Mouse (Mus musculus): ENCODE data around the gene Strip1.

Gene Strip1

DNA sequence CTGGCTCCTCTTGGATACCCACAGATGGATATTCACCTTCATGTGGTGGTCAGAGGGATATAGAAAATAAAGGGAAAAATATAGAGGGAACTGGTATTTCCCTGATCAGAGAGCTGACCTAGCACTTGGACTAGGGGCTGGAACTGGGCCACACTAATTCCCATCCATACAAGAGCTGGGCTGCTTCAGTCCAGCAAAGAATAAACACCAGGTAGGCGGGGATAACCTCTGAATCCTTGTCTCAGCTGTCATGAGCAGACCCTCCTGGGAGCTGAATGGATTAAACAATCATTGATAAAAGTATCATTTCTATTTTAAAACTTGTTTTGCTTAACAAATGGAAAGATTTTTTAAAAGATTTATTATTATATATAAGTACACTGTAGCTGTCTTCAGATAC lies 39.9 kb downstream of the Strip1 start:
- DNase-seq (ENCODE audit: low read depth), result no peak

DNA sequence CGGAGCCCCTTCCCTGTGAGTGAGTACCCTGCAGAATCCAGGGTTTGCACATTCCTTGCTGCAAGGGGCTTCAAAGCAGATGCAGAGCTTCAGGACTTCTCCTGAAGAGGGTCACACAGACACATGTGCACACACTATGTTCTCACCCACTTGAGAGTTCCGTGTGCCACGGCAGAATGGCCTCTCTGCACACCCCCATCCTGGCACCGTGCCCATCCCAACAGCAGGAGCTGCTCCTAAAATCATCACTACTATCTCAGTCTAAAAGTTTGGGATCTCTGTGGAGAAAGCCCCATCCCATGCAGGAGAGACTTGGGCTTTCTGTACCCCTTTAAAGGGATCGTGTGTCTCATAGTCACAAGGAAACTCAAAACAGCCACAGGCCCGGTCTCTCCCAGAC lies 45.0 kb downstream of the Strip1 start:
- no peak for DNase-seq (ENCODE audit: low read depth)

DNA sequence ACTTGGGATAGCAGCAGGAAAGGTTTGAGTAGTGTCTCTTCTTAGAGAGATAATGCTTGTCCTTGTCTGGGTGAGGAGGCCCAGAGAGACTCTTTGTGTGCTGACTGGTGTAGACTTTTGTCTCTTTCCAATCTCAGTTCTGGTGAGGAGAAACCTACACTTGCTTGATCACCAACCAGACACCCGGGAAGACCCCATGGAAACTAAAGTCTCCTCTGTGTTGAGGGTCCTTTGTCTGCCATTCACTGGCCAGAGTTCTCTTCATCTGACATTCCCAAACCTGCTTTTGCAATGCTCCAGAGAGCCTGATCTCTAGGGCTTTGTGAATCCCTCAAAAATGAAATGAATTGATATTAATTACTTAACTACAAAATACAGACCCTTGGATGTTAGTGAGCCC lies 47.6 kb downstream of the Strip1 start:
- DNase-seq (ENCODE audit: low read depth), result no peak

DNA sequence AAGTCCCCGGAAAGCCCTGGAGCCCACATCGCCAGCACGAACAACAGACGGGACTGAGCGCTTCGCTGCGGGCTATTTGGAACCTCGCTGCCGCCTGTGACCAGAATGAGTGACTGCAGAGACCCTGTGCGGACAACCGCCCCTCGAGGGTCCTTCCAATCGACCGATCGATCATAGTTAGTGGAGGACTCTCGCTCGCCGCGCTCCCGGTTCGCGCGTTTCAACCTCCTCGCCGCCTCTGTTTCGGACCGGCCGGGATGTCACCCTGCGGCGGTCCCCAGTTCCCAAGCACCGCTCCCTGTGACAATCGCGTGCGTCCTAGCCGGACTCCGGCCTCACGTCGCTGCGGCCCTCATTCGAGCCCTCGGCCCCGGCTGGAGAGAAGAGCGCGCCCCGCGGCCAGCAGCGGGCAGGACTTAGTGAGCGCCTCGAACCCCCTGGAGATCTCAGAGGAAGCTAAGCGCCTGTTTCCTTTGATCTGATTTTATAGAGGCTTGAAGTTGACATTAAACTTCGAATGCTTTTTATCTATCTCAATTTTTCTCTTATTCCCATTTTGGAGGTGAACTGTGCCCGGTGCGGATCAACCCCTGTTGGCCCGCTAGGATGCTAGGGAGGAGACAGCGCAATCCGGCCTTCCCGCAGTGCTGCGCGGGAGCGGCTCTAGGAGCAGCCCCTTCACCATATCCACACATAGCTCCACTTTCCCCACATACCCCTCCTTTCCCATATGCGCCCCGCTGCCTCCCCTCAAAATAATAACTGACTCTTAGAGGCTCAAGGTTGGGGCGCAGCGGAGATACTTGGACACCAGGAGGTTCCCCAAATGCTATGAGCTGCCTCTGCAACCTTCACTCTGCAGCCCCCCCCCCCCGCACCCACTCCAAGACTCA lies 48.4 kb downstream of the Strip1 start:
- DNase-seq (ENCODE audit: low read depth), result no peak

DNA sequence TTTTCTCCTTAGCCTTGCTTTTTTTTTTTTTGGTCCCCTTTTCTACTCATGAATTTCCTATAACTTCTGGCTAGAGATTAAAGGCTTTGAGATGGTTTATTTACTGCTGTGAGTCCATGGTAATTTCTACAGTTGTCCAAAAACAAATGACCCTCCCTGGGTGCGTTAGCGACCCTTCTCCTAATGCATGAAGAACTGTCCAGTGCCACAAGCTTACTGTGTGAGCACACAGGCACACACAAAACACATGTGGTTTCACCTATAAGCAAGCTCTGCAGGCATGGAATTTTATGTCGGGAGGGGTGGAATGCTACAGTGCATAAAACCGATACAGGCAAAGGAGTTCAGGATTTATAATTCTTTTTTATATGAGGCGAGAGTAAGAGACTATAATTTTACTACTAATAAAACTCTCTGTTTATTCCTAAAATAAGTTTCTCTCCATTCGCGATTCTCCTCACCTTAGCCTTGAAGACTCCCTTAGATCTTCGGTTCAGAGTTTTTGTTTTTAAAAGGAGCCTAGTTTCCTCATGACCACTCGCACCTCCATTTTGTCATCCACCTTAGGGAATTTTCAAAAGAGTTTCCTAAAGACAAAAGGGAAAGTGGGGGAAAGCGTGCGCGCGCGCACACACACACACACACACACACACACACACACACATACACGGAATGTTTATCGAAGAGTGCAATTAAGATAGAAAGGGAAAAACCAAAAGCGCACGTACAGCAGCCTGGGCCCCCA lies 49.2 kb downstream of the Strip1 start:
- DNase-seq (ENCODE audit: low read depth), result no peak

DNA sequence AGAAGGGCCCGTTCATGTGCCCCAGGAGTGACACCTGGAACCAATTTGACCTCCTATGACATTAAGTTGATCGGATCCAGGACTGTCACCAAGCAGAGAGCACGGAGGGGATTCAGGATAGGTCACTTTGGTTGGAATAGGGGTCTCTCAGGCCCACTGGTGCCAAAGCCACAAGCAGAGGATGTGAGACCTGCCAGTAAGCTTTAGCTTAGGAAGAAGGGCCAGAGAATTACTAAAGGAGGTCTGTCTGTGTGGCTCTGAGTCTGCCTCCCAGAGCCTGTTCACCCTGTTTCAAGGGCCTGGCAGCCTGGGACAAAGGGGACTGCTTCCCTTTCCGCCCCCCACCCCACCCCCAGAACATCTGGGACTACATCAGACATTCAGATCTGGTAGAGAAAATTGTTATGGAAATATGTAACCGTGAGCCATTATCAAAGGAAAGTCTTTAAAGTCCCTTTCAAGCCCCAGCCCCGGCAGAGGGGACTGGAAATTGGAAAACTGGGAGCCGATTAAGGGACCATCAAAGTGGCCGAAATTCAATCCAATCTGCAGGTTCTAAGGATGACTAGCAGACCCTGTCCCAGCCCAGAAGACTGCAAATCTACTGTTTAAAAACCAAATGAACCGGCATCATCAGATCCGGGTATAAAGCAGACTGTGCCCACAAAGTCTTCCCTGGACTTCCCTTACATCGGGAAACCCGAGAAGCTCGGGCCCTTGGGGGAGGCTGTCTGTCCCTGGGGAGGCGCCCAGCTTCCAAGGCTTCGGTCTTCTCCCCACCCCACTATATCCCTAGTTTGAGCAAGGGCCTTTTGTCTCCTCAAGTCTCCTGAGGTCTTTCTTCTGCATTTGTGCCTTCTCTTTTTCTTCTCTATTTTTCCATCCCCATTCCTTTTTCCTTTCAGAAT lies 50.1 kb downstream of the Strip1 start:
- no peak for DNase-seq (ENCODE audit: low read depth)

DNA sequence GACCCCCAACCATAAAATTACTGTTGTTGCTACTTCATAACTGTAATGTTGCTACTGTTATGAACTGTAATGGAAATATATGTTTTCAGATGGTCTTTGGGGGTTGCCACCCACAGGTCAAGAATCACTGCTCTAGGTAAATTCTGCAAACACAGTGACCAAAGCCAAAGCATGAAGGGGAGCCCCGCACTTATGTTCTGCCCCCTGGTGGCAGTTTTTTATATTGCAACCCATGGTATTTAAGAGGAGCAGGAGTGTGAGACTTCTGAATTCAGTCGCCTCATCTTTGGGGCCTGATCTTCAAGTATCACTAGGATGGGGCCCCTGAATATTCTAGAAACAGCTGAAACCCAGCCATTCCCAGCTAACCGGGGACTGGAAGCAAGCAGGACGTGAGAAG lies 52.0 kb downstream of the Strip1 start:
- DNase-seq (ENCODE audit: low read depth), result peak; percentile 84

DNA sequence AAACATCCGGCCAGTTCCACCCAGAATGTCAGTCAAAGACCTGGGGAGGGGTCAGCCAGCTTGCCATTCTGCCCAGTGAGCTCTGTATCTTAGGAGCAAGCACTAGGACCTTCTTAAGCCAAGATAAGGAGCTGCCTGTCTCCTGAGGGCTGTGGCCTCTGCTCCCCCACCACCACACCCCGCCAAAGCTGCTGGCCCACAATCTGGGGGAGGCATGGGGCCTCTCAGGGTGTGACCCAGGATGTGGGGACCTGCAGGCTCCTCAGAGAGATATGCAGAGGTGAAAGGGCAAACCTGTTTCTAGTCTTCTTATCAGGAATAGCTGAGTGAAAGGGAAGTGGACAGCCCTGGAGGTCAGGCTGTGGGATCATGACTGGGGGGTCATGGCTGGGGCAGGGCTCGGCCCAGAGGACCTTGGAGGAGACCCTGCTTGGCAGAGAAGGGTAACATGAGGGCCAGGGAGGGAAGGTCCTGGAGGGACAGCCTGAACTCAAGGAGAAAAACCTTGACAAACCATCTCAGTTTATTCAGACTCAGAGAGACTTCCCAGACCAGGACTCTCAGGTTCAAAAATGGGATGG lies 53.6 kb downstream of the Strip1 start:
- DNase-seq (ENCODE audit: low read depth), result peak; percentile 36

DNA sequence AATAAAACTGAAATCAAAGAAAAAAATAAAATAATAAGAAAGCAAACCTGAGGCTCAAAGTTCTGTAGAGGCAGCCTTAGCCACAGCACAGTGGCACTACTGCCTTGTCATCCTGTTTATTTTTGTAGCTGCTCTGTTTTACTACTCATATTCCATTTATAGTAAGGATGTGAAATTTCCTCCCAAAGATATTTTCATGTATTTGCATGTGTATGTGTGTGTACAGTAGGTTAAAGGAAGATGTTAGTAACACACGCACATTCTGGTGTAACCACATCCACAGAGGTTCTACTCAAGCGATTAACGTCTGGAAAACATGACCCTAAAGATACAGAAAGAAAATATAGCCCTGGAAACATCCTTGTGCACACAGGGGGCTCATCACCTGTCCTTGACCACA lies 54.7 kb downstream of the Strip1 start:
- DNase-seq (ENCODE audit: low read depth), result no peak

DNA sequence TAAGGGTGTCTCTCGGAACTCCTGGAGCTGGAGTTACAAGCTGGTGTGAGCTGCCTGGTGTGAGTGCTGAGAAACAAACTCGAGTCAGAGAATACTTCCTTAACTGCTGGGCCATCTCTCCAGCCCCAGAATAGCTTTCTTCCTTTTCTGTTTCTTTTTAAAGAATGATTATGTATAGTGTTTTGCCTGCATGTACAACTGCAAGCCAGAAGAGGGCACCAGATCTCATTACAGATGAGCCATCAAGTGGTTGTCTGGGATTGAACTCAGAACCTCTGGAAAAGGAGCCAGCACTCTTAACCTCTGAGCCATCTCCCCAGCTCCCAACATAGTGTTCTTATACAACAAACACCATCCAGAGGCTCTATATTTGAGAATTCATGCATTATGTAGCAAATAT lies 60.3 kb downstream of the Strip1 start:
- peak; percentile 41 for DNase-seq (ENCODE audit: low read depth)

DNA sequence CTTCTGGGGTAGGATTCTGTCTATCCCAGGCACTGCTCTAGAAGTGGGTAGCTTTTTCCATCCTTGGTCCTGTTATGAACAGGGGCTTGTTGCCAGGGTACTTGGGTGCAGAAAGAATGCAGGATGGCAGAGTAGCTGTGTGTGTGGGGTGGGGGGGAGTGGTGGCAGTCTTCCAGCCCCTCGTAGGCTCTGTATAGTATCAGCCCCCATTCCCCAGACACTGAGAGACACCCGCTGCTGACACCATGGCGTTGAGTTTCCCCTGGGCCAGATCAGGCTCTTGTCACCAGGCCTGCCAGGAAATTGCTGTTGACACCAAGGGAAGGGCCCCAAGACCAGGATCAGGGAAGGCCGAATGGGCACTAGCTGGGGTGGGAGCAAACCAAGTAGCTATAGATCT lies 62.8 kb downstream of the Strip1 start:
- DNase-seq (ENCODE audit: low read depth), result no peak

DNA sequence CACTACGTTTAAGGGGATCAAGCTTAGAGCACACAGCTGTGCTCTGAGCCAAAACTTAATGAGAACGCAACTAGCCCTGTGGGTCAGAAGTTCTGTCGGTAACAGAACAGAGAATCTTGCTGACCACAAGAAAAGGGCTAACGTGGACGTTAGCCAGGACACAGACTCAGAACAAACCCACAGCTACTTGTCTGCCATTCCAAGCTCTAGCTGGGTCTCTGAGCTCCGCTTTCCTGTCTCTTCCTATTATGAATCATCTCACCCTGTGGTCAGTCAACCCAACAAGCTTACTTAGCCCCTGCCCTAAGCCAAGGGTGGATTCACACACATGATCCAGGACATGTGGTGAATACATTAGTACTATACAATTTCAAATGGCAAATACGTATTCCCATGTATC lies 63.7 kb downstream of the Strip1 start:
- no peak for DNase-seq (ENCODE audit: low read depth)

DNA sequence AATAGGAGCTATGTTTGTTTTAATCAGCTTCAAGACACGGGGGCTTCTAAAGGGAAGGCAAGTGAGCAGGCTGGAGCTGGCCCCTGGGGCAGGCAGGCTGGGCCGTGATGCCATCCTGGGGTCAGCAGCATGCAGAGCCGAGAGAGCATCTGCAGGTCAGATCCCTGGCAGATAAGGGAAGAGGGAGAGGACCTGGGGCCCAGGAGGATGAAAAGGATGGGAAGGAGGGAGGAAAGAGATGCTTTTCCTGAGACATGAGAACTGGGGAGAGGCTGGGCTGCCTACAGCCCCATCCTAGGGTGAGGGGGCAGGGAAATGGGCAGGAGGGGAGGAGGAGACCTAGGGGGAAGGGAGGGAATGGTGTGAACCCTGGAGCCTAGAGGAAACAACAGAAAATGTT lies 66.2 kb downstream of the Strip1 start:
- DNase-seq (ENCODE audit: low read depth), result no peak

DNA sequence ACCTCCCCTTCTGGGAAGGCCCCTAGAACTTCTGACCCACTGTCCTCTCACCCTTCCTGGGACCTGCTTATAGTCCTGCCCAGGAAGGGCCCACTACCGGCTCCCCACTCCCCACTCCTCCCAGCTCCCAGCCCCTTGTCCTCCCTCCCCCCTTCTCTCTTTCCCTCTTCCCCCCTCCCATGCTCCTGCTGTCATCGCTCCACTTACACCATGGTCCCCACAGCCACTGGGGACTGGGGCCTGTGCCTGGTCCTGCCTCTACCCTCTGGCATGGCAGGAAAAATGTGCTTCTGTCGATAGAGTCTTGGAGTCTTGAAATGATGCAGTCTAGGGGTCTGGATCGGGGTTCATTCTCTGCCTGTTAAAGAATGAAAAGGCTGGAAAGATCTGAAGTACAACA lies 67.6 kb downstream of the Strip1 start:
- no peak for DNase-seq (ENCODE audit: low read depth)

DNA sequence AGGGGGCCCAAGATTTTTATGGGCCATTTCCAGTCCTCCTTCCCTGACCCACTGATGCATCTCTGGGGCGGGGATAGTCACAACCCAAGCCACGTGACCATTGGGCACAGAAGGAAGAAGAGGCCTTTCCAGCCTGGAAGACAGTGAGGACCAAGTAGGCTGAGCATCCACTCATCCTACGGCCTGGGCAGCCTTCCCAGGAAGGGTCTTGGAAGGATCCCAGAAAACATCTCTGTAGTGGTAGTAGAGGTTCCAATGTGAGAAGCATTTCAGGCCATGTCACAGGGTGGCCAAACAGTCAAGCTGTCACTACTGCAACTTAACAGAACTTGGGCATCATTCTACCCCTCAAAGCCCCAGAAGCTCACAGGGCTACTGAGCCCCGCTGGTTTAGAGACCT lies 68.9 kb downstream of the Strip1 start:
- no peak for DNase-seq (ENCODE audit: low read depth)
